Mouse (Mus musculus) MEL (cell line): ENCODE data around the gene Lamp2. TPM values are rescaled to one million over a fixed set of nuclear protein-coding genes. Genes with fewer than 3 reads are reported as not detected.

ENCODE experiments used
- DNase-seq: peaks from one replicate; pipeline ENCODE4 v3.0.0; 2011; ENCODE audit warnings: low read depth, low spot score
- H3K27ac ChIP-seq: 2 replicates; pipeline ENCODE4 v1.5.1; 2012; ENCODE audit warnings: low read depth, mild to moderate bottlenecking, control low read depth, low read length, moderate library complexity; ENCODE audit not compliant: control insufficient read depth
- H3K27me3 ChIP-seq, 2 experiments: fragments of 150-350 bp in 1 of 2; sonication (generic) in 1 of 2; 2 replicates each; pipeline ENCODE4 v1.6.1; 2012; ENCODE audit warnings: low read length in 2 of 2, mild to moderate bottlenecking in 2 of 2, improper control_type of control experiment in 1 of 2, moderate library complexity in 1 of 2; ENCODE audit not compliant: insufficient read depth in 2 of 2, control insufficient read depth in 1 of 2
- H3K36me3 ChIP-seq, 2 experiments: 2 replicates each; pipeline ENCODE4 v1.6.1; 2012 to 2014; ENCODE audit warnings: low read length in 2 of 2, improper control_type of control experiment in 1 of 2, inconsistent platforms in 1 of 2, mild to moderate bottlenecking in 1 of 2; ENCODE audit not compliant: insufficient read depth in 2 of 2, control insufficient read depth in 1 of 2
- H3K4me1 ChIP-seq, 2 experiments: fragments of 150-350 bp in 1 of 2; sonication (generic) in 1 of 2; 2 replicates each; pipeline ENCODE4 v1.6.1; 2012; ENCODE audit warnings: low read length in 2 of 2, improper control_type of control experiment in 1 of 2, mild to moderate bottlenecking in 1 of 2; ENCODE audit not compliant: insufficient read depth in 2 of 2, control insufficient read depth in 1 of 2
- H3K4me3 ChIP-seq, 2 experiments: fragments of 150-350 bp in 1 of 2; sonication (generic) in 1 of 2; 2 replicates each; pipeline ENCODE4 v1.5.1; 2012; ENCODE audit warnings: low read depth in 2 of 2, low read length in 2 of 2, mild to moderate bottlenecking in 2 of 2, moderate library complexity in 2 of 2, control low read depth in 1 of 2, improper control_type of control experiment in 1 of 2; ENCODE audit not compliant: control insufficient read depth in 1 of 2, insufficient read depth in 1 of 2
- H3K79me2 ChIP-seq: 2 replicates; pipeline ENCODE4 v1.6.1; 2012; ENCODE audit warnings: mild to moderate bottlenecking, low read length, moderate library complexity; ENCODE audit not compliant: control insufficient read depth, poor library complexity, insufficient read depth
- H3K9ac ChIP-seq: 2 replicates; pipeline ENCODE4 v1.6.1; 2012; ENCODE audit warnings: low read depth, mild to moderate bottlenecking, control low read depth, low read length, moderate library complexity; ENCODE audit not compliant: control insufficient read depth, poor library complexity, severe bottlenecking
- H3K9me3 ChIP-seq: fragments of 150-350 bp; sonication (generic); replicated peaks from 2 replicates; pipeline ENCODE4 v1.6.1; 2012; ENCODE audit warnings: mild to moderate bottlenecking, low read length, improper control_type of control experiment, moderate library complexity; ENCODE audit not compliant: insufficient read depth
- CHD1 ChIP-seq: IDR thresholded peaks from 2 replicates; pipeline ENCODE4 v1.6.1; 2012; ENCODE audit warnings: low read depth, mild to moderate bottlenecking, inconsistent platforms, low read length, improper control_type of control experiment
- CTCF ChIP-seq, 3 experiments: IDR thresholded peaks in 2 of 3; conservative IDR thresholded peaks in 1 of 3; 2 replicates each; pipeline ENCODE4 v1.5.1; 2011 to 2012; ENCODE audit warnings: low read length in 3 of 3, low read depth in 2 of 3, mild to moderate bottlenecking in 2 of 3, improper control_type of control experiment in 1 of 3, inconsistent platforms in 1 of 3, mixed read lengths in 1 of 3, moderate library complexity in 1 of 3; ENCODE audit not compliant: control insufficient read depth in 1 of 3, insufficient read depth in 1 of 3, poor library complexity in 1 of 3, severe bottlenecking in 1 of 3
- ELF1 ChIP-seq: IDR thresholded peaks from 2 replicates; pipeline ENCODE4 v1.6.1; 2014; ENCODE audit warnings: low read depth, mild to moderate bottlenecking, inconsistent platforms, low read length, improper control_type of control experiment, moderate library complexity
- GABPA ChIP-seq: IDR thresholded peaks from 2 replicates; pipeline ENCODE4 v1.6.1; 2012; ENCODE audit warnings: low read depth, mild to moderate bottlenecking, inconsistent platforms, low read length, improper control_type of control experiment, moderate library complexity
- GATA1 ChIP-seq: IDR thresholded peaks from 2 replicates; pipeline ENCODE4 v1.6.1; 2011; ENCODE audit warnings: low read depth, low read length, improper control_type of control experiment
- HCFC1 ChIP-seq: IDR thresholded peaks from 2 replicates; pipeline ENCODE4 v1.6.1; 2012; ENCODE audit warnings: low read depth, mild to moderate bottlenecking, inconsistent platforms, low read length, improper control_type of control experiment, moderate library complexity
- JUND ChIP-seq: IDR thresholded peaks from 2 replicates; pipeline ENCODE4 v1.6.1; 2011; ENCODE audit warnings: low read depth, mild to moderate bottlenecking, improper control_type of control experiment, low read length
- MAFK ChIP-seq: IDR thresholded peaks from 2 replicates; pipeline ENCODE4 v1.6.1; 2011; ENCODE audit warnings: low read depth, mild to moderate bottlenecking, low read length, improper control_type of control experiment, borderline replicate concordance
- MAX ChIP-seq: IDR thresholded peaks from 2 replicates; pipeline ENCODE4 v1.6.1; 2011; ENCODE audit warnings: low read length, improper control_type of control experiment
- MAZ ChIP-seq: IDR thresholded peaks from 2 replicates; pipeline ENCODE4 v1.6.1; 2012; ENCODE audit warnings: low read depth, mild to moderate bottlenecking, inconsistent platforms, low read length, improper control_type of control experiment
- MEF2A ChIP-seq: IDR thresholded peaks from 2 replicates; pipeline ENCODE4 v1.6.1; 2014; ENCODE audit warnings: low read depth, mild to moderate bottlenecking, inconsistent platforms, low read length, improper control_type of control experiment; ENCODE audit not compliant: poor library complexity, insufficient replicate concordance, severe bottlenecking; ENCODE audit errors: extremely low read depth
- MXI1 ChIP-seq: IDR thresholded peaks from 2 replicates; pipeline ENCODE4 v1.6.1; 2011; ENCODE audit warnings: mild to moderate bottlenecking, low read depth, low read length, improper control_type of control experiment
- MYB ChIP-seq: IDR thresholded peaks from 2 replicates; pipeline ENCODE4 v1.6.1; 2011; ENCODE audit warnings: mild to moderate bottlenecking, low read depth, low read length, improper control_type of control experiment
- MYC ChIP-seq: IDR thresholded peaks from 2 replicates; pipeline ENCODE4 v1.6.1; 2011; ENCODE audit warnings: low read depth, mild to moderate bottlenecking, low read length, improper control_type of control experiment, moderate library complexity
- NELFE ChIP-seq: IDR thresholded peaks from 2 replicates; pipeline ENCODE4 v1.6.1; 2011; ENCODE audit warnings: low read depth, low read length, improper control_type of control experiment
- NRF1 ChIP-seq: IDR thresholded peaks from 2 replicates; pipeline ENCODE4 v1.6.1; 2014; ENCODE audit warnings: low read depth, mild to moderate bottlenecking, inconsistent platforms, low read length, improper control_type of control experiment, moderate library complexity; ENCODE audit not compliant: poor library complexity, insufficient read depth, severe bottlenecking
- POLR2AphosphoS2 ChIP-seq: IDR thresholded peaks from 2 replicates; pipeline ENCODE4 v1.6.1; 2011; ENCODE audit warnings: low read length, improper control_type of control experiment
- POLR2AphosphoS5 ChIP-seq: IDR thresholded peaks from 2 replicates; pipeline ENCODE4 v1.6.1; 2012; ENCODE audit warnings: low read depth, borderline replicate concordance, mild to moderate bottlenecking, inconsistent platforms, low read length, moderate library complexity, mixed read lengths
- RAD21 ChIP-seq: IDR thresholded peaks from 2 replicates; pipeline ENCODE4 v1.6.1; 2011; ENCODE audit warnings: mild to moderate bottlenecking, low read depth, low read length, improper control_type of control experiment
- RCOR1 ChIP-seq: IDR thresholded peaks from 2 replicates; pipeline ENCODE4 v1.6.1; 2012; ENCODE audit warnings: low read depth, mild to moderate bottlenecking, inconsistent platforms, low read length, improper control_type of control experiment
- SIN3A ChIP-seq: IDR thresholded peaks from 2 replicates; pipeline ENCODE4 v1.6.1; 2012; ENCODE audit warnings: low read length, improper control_type of control experiment, inconsistent platforms
- SMC3 ChIP-seq: IDR thresholded peaks from 2 replicates; pipeline ENCODE4 v1.6.1; 2011; ENCODE audit warnings: low read depth, low read length, improper control_type of control experiment
- TBP ChIP-seq: IDR thresholded peaks from 2 replicates; pipeline ENCODE4 v1.8.0; 2011; ENCODE audit warnings: low read depth, low read length, improper control_type of control experiment
- TCF12 ChIP-seq: IDR thresholded peaks from 2 replicates; pipeline ENCODE4 v1.6.1; 2014; ENCODE audit warnings: low read depth, mild to moderate bottlenecking, inconsistent platforms, low read length, improper control_type of control experiment, moderate library complexity
- USF1 ChIP-seq: IDR thresholded peaks from 2 replicates; pipeline ENCODE4 v1.6.1; 2014; ENCODE audit warnings: low read depth, mild to moderate bottlenecking, inconsistent platforms, low read length, improper control_type of control experiment, moderate library complexity
- USF2 ChIP-seq, 2 experiments: IDR thresholded peaks; 2 replicates each; pipeline ENCODE4 v1.6.1; 2011 to 2012; ENCODE audit warnings: improper control_type of control experiment in 2 of 2, low read length in 2 of 2, borderline replicate concordance in 1 of 2, inconsistent platforms in 1 of 2, low read depth in 1 of 2, mild to moderate bottlenecking in 1 of 2; ENCODE audit not compliant: insufficient read depth in 1 of 2
- ZKSCAN1 ChIP-seq: IDR thresholded peaks from 2 replicates; pipeline ENCODE4 v1.6.1; 2012; ENCODE audit warnings: low read depth, mild to moderate bottlenecking, inconsistent platforms, low read length, improper control_type of control experiment, moderate library complexity
- ZNF384 ChIP-seq: IDR thresholded peaks from 2 replicates; pipeline ENCODE4 v1.6.1; 2012; ENCODE audit warnings: low read depth, mild to moderate bottlenecking, inconsistent platforms, low read length, improper control_type of control experiment
- polyA plus RNA-seq, 2 experiments: library from polyadenylated mRNA; stranded (reverse) in 1 of 2; unstranded in 1 of 2; fragments of >175 nt in 1 of 2; fragments of >200 nt in 1 of 2; gene quantifications; 2 replicates each; pipeline versions ENCODE4 v1.2.1 to v1.2.4; 2012; ENCODE audit warnings: low replicate concordance in 2 of 2, low read depth in 1 of 2; ENCODE audit not compliant: insufficient read length in 2 of 2, insufficient read depth in 1 of 2, missing spikeins in 1 of 2
- total RNA-seq: library from RNA; depleted of rRNA; stranded (reverse); fragments of 300-350 nt; gene quantifications from 2 replicates; pipeline ENCODE4 v1.2.3, GENCODE M21; 2012

The Lamp2 gene
- total and polyA plus RNA-seq, 3 experiments = 20.6 to 80.5 (median 28.9) TPM

DNA sequence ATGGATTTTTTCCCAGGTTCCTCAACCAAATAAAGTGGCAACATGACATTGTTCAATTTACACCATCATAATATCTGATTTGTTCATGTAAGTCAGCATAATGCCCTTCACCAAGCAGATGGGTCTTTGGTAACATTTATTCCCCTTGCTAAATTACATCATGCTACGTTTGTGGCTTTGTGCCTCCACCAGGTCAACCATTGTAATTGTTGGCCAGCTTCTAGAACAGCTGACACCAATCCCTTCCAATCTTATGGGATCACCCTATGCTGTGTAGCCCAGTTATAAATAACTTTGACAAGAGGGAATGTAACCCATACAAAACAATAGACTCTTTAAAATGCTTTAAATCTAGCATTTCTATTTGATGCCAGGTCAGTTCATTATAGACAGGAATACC, 22.3 kb upstream of the Lamp2 start:
- Histone ChIP-seq H3K27me3 (no peaks in the 10 kb centered on the region), H3K9ac (no peak overlapping the region), H3K4me1 (no peaks in the 10 kb centered on the region)
- no peak for TF ChIP-seq TCF12
- TF ChIP-seq ZKSCAN1 = no peak
- TF ChIP-seq MYC = no peak
- TF ChIP-seq RCOR1 = no peak
- no peak for TF ChIP-seq USF1
- TF ChIP-seq HCFC1 = no peak
- no peak for TF ChIP-seq MAFK
- TF ChIP-seq RAD21 = no peak
- no peak for TF ChIP-seq MAZ
- TF ChIP-seq MXI1 = no peak
- TF ChIP-seq MEF2A = no peak
- no peak for TF ChIP-seq ZNF384
- TF ChIP-seq CHD1 = no peak
- TF ChIP-seq GABPA = no peak
- no peak for TF ChIP-seq GATA1
- TF ChIP-seq ELF1 = no peak
- no peak for TF ChIP-seq POLR2AphosphoS5
- TF ChIP-seq, all 39 proteins: peak for 0
- no peak for DNase-seq
- no peaks in the 10 kb centered on the region for H3K79me2 ChIP-seq
- H3K9me3 ChIP-seq = no peaks in the 10 kb centered on the region
- H3K36me3 ChIP-seq = 0 out of 4 replicates have a peak, but pooled peaks cover 0 to 2% of the 10 kb centered on the region in 2 experiments
- no peak overlapping the region for H3K4me3 ChIP-seq
- no peak overlapping the region for H3K27ac ChIP-seq

DNA sequence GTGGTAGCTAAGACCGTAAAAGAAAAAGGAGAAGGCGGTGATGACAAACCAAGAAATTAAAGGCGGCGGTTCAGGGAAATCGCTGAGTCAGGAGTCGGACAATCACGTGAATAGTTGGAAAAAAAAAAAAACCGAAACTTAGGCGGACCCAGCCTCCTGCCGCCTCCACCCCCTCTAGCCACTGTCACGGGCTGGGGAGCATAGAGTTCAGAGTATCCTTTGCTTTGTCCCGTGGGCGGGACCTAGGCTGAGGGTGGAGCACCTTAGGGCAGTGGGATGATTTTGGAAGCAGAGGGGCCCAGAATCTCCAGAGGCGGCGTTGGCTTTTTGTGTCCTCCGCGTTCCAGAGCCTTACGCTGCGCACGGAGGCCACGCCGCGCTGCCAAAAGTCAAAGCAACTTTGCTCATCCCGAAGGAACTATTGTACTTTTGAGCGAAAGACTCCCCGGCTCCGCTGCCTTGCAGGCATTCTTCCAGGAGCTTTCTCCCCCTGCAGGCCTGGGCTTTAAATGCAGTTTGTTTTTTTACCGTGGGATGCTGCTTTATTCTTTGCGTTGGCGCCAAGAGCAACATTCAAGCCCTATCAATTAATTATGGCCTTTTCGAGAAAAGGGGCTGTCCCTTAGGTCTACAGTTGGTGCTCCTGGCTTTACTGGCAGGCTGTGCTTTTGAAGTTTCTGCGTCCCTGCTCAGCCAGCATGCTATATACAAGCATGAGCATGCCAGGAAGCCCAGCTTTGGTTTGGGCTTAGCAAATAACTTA, 17.5 kb upstream of the Lamp2 start:
- H3K9ac ChIP-seq = peak overlapping the region; percentile 79
- H3K4me3 ChIP-seq = peak overlapping the region; percentile 63 to 79
- H3K79me2 ChIP-seq = no peaks in the 10 kb centered on the region
- peak; percentile 83 for DNase-seq
- H3K27ac ChIP-seq = peak overlapping the region; percentile 76
- H3K36me3 ChIP-seq = peaks cover 0 to 4% of the 10 kb centered on the region in 2 experiments; a peak in 1 of 4 replicates
- H3K9me3 ChIP-seq = no peaks in the 10 kb centered on the region
- no peaks in the 10 kb centered on the region for H3K4me1 ChIP-seq
- H3K27me3 ChIP-seq = no peaks in the 10 kb centered on the region
- TF ChIP-seq JUND (no peak), GABPA (0 out of 2 replicates have a peak, but pooled peaks have one; percentile 69), MYB (0 out of 2 replicates have a peak, but pooled peaks have one; percentile 51), ELF1 (no peak), MAX (peak; percentile 37; the same call in 1 of the 2 replicates), USF2 (IDR thresholded peaks at IDR 0.05; ENCODE audit: borderline replicate concordance in 1 of 2, insufficient read depth in 1 of 2, low read depth in 1 of 2, low read length in 2 of 2) (0 out of 4 replicates have a peak, but pooled peaks of 1 of the 2 experiments have one; percentile 16), USF1 (peak; percentile 88), ZKSCAN1 (no peak), TCF12 (no peak), SMC3 (peak; percentile 17; the same call in 1 of the 2 replicates), GATA1 (no peak), RCOR1 (no peak), SIN3A (peak; percentile 96), NRF1 (no peak), ZNF384 (peak; percentile 95), TBP (no peak; the same call in 1 of the 2 replicates), NELFE (no peak), MAFK (peak; percentile 99), CTCF (IDR thresholded peaks at IDR 0.05 in 2 of 3, conservative IDR thresholded peaks at IDR 0.05 in 1 of 3; ENCODE audit: control insufficient read depth in 1 of 3, insufficient read depth in 1 of 3, low read depth in 2 of 3, low read length in 3 of 3, poor library complexity in 1 of 3, severe bottlenecking in 1 of 3) (peak; percentile 33 to 47 (median 39); a peak in 4 of 6 replicates), POLR2AphosphoS2 (no peak), HCFC1 (peak; percentile 77)
